Mouse (Mus musculus) gastrocnemius, adult 2 months (tissue): Measurements from ENCODE around the gene Fam171a2. TPM values are rescaled to one million over a fixed set of nuclear protein-coding genes. Genes with fewer than 3 reads are reported as not detected.
A peak's percentile ranks its signal among the peaks of the same experiment; 100 is the strongest.
"Not testable (repeated sequence)": the region's sequence is repeated elsewhere in the genome, so short reads cannot be mapped to it uniquely, and the experiment has no call there.

ENCODE experiments used
- DNase-seq: peaks from one replicate; pipeline ENCODE4 v3.0.0; 2022
- H3K27ac ChIP-seq: fragments of 200-600 bp; 2 replicates; pipeline ENCODE4 v1.8.1; 2022; ENCODE audit warnings: mild to moderate bottlenecking
- H3K4me3 ChIP-seq: fragments of 200-600 bp; 2 replicates; pipeline ENCODE4 v1.8.1; 2022; ENCODE audit warnings: mild to moderate bottlenecking, moderate library complexity
- CTCF ChIP-seq: fragments of 200-600 bp; IDR thresholded peaks from 2 replicates; pipeline ENCODE4 v1.8.1; 2022; ENCODE audit warnings: antibody characterized with exemption, mild to moderate bottlenecking, moderate library complexity
- intact Hi-C: fragments of 180-260 bp; cut with DNase I; formaldehyde crosslinking; loops from one replicate; pipeline ENCODE4 v1.15.1; 2025
- total RNA-seq, 2 experiments: library from RNA; stranded (reverse); gene quantifications; 2 replicates each; pipeline ENCODE4 v1.2.3; 2021

Gene Fam171a2
- total RNA-seq, 2 experiments from 2014 or later = 0.66 to 1.1 TPM

GRCm38 (mm10) chr11:102400513-102401084, 46.9 kb downstream of the Fam171a2 start:
- intact Hi-C loops = loop anchor here (5.0 kb wide), 1 partner anchor 63 kb away; no protein-coding TSS in a partner anchor

GRCm38 (mm10) chr11:102399610-102400072, 47.8 kb downstream of the Fam171a2 start:
- no peak overlapping the region for H3K27ac ChIP-seq
- H3K4me3 ChIP-seq = peak overlapping the region; percentile 49
- intact Hi-C loops = loop anchor here (5.0 kb wide), 1 partner anchor 62 kb away; no protein-coding TSS in a partner anchor
- peak; percentile 48 for DNase-seq
- TF ChIP-seq CTCF = no peak

More at GRCm38 (mm10) chr11:102400513-102401084, 46.9 kb downstream of the Fam171a2 start:
- DNase-seq = no peak
- no peak overlapping the region for H3K27ac ChIP-seq
- no peak for TF ChIP-seq CTCF
- H3K4me3 ChIP-seq = no peak overlapping the region

- intact Hi-C loops = no loop called here
- no peak overlapping the region for H3K27ac ChIP-seq
- no peak overlapping the region; the same call in 1 of the 2 replicates for H3K4me3 ChIP-seq
- DNase-seq = no peak
- no peak for TF ChIP-seq CTCF
Observed at GRCm38 (mm10) chr11:102399107-102399506, 48.4 kb downstream of the Fam171a2 start.

- no peak for TF ChIP-seq CTCF
- intact Hi-C loops = no loop called here
- DNase-seq = no peak
- Histone ChIP-seq H3K27ac (no peak overlapping the region), H3K4me3 (no peak overlapping the region)
Observed at GRCm38 (mm10) chr11:102398007-102398825, 49.3 kb downstream of the Fam171a2 start.

GRCm38 (mm10) chr11:102396671-102397141, 50.8 kb downstream of the Fam171a2 start:
- TF ChIP-seq CTCF = no peak
- intact Hi-C loops = no loop called here
- no peak overlapping the region for H3K4me3 ChIP-seq
- no peak for DNase-seq
- no peak overlapping the region for H3K27ac ChIP-seq

- intact Hi-C loops = no loop called here
- Histone ChIP-seq H3K4me3 (no peak overlapping the region), H3K27ac (no peak overlapping the region)
Observed at GRCm38 (mm10) chr11:102396263-102396662, 51.2 kb downstream of the Fam171a2 start.

GRCm38 (mm10) chr11:102395250-102395649, 52.2 kb downstream of the Fam171a2 start:
- intact Hi-C loops = no loop called here
- no peak for TF ChIP-seq CTCF
- DNase-seq = no peak

More at GRCm38 (mm10) chr11:102396263-102396662, 51.2 kb downstream of the Fam171a2 start:
- no peak for TF ChIP-seq CTCF
- no peak for DNase-seq

GRCm38 (mm10) chr11:102394421-102395124, 52.9 kb downstream of the Fam171a2 start:
- no peak for DNase-seq
- intact Hi-C loops = no loop called here
- TF ChIP-seq CTCF = no peak
- Histone ChIP-seq H3K4me3 (no peak overlapping the region), H3K27ac (no peak overlapping the region)

More at GRCm38 (mm10) chr11:102395250-102395649, 52.2 kb downstream of the Fam171a2 start:
- no peak overlapping the region for H3K4me3 ChIP-seq
- no peak overlapping the region for H3K27ac ChIP-seq

GRCm38 (mm10) chr11:102393719-102394420, 53.6 kb downstream of the Fam171a2 start:
- Histone ChIP-seq H3K27ac (no peak overlapping the region), H3K4me3 (peak overlapping the region; percentile 61)
- TF ChIP-seq CTCF = no peak
- intact Hi-C loops = no loop called here
- DNase-seq = no peak

- no peak within 1 kb of the TSS for H3K27ac ChIP-seq
- H3K4me3 ChIP-seq = peak within 1 kb of the TSS; percentile 61
- TF ChIP-seq CTCF = no peak
- DNase-seq = peak; percentile 82
- intact Hi-C loops = no loop called here
Observed at GRCm38 (mm10) chr11:102393238-102393634, 54.2 kb downstream of the Fam171a2 start, which contains the start of gene Rundc3a. Rundc3a (plus strand) TSS chr11:102393403.

GRCm38 (mm10) chr11:102392441-102393237, 54.8 kb downstream of the Fam171a2 start:
- DNase-seq = no peak
- no peak for TF ChIP-seq CTCF
- no peak overlapping the region for H3K27ac ChIP-seq
- intact Hi-C loops = no loop called here
- H3K4me3 ChIP-seq = peak overlapping the region; percentile 61

- intact Hi-C loops, H3K27ac ChIP-seq: not testable (repeated sequence)
Observed at GRCm38 (mm10) chr11:102389436-102389835, 58.0 kb downstream of the Fam171a2 start.

More at GRCm38 (mm10) chr11:102389436-102389835, 58.0 kb downstream of the Fam171a2 start:
- not testable (repeated sequence) for H3K4me3 ChIP-seq, DNase-seq
